Mouse (Mus musculus): Measurements from ENCODE around the gene Dennd6b.

Dennd6b gene

GRCm38 (mm10) chr15:89157954-89158353 lies 38.3 kb downstream of the Dennd6b start:
- DNase-seq, result peak; percentile 56 to 82

GRCm38 (mm10) chr15:89152312-89152711 lies 44.0 kb downstream of the Dennd6b start:
- no peak for DNase-seq

- peak in 1 of 2 experiments; percentile 48 for DNase-seq
These were observed 46.3 kb downstream of the Dennd6b start for GRCm38 (mm10) chr15:89150041-89150390.

- peak; percentile 57 to 67 for DNase-seq
These were observed 46.8 kb downstream of the Dennd6b start, which contains the start of gene Mapk11 for GRCm38 (mm10) chr15:89149271-89150040. Gene Mapk11 (minus strand): TSS chr15:89149628.

GRCm38 (mm10) chr15:89148496-89149270 lies 47.6 kb downstream of the Dennd6b start:
- DNase-seq, result peak in 1 of 2 experiments; percentile 28

GRCm38 (mm10) chr15:89147895-89148294 lies 48.4 kb downstream of the Dennd6b start:
- no peak for DNase-seq

- no peak for DNase-seq
These were observed 48.8 kb downstream of the Dennd6b start for GRCm38 (mm10) chr15:89147456-89147855.

GRCm38 (mm10) chr15:89147024-89147423 lies 49.3 kb downstream of the Dennd6b start:
- peak; percentile 72 to 81 for DNase-seq

- peak; percentile 68 to 80 for DNase-seq
These were observed 49.8 kb downstream of the Dennd6b start for GRCm38 (mm10) chr15:89146537-89146936.

- DNase-seq, result no peak
These were observed 50.4 kb downstream of the Dennd6b start for GRCm38 (mm10) chr15:89145813-89146350.

- DNase-seq, result no peak
These were observed 51.3 kb downstream of the Dennd6b start for GRCm38 (mm10) chr15:89144965-89145364.

GRCm38 (mm10) chr15:89143134-89143533 lies 53.2 kb downstream of the Dennd6b start:
- DNase-seq, result no peak

GRCm38 (mm10) chr15:89141905-89142304 lies 54.4 kb downstream of the Dennd6b start:
- DNase-seq, result no peak

GRCm38 (mm10) chr15:89141443-89141842 lies 54.9 kb downstream of the Dennd6b start:
- DNase-seq, result no peak

GRCm38 (mm10) chr15:89140659-89141252 lies 55.5 kb downstream of the Dennd6b start, which contains the start of gene Mapk12:
Gene Mapk12 (minus strand): TSS chr15:89140703.
- DNase-seq, result peak in 1 of 2 experiments; percentile 45

GRCm38 (mm10) chr15:89140048-89140658 lies 56.1 kb downstream of the Dennd6b start:
- DNase-seq, result peak in 1 of 2 experiments; percentile 49

GRCm38 (mm10) chr15:89138531-89138930 lies 57.8 kb downstream of the Dennd6b start:
- DNase-seq, result no peak

- no peak for DNase-seq
These were observed 58.3 kb downstream of the Dennd6b start for GRCm38 (mm10) chr15:89138046-89138405.

- no peak for DNase-seq
These were observed 58.8 kb downstream of the Dennd6b start for GRCm38 (mm10) chr15:89137378-89138045.

GRCm38 (mm10) chr15:89136461-89137155 lies 59.7 kb downstream of the Dennd6b start:
- DNase-seq, result no peak
